Mouse (Mus musculus): ENCODE data around the gene Stat3. TPM values are rescaled to one million over a fixed set of nuclear protein-coding genes. Genes with fewer than 3 reads are reported as not detected.
A peak's percentile ranks its signal among the peaks of the same experiment; 100 is the strongest.

The Stat3 gene
- polyA plus RNA-seq, 1 experiment from 2014 or later = 40.5 TPM

DNA sequence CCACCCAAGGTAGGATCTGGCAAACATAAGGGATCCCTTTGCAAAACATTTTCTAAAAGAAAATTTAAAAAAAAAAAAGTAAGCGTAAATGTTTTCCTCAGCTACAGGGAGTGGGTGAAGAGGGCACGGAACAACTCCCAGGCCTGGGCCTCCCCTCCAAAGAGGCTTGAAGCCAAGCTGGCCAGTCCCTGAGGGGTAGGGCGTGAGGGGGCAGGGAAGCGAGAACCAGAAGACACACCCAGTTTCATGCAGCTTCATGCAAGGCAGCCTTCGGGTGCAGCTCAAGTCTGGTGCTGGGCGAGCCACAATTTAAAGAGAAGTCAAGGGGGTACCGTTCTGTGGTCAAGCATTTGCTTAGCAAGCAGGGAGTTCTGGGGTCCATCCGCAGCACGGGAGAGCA, 24.3 kb upstream of the Stat3 start:
- Histone ChIP-seq H3K36me3 (no peaks in the 10 kb centered on the region), H3K27me3 (peaks cover 70% of the 10 kb centered on the region), H3K27ac (no peak overlapping the region), H3K4me3 (replicated peaks) (no peak overlapping the region), H3K9ac (replicated peaks) (no peak overlapping the region; the same call in 1 of the 2 replicates), H3K4me2 (no peak overlapping the region), H3K4me1 (replicated peaks) (peaks cover 24% of the 10 kb centered on the region), H3K9me3 (no peaks in the 10 kb centered on the region)
- ATAC-seq (ENCODE audit: insufficient number of reproducible peaks, insufficient read depth, low FRiP score, low TSS enrichment, low read depth) = no peak
- WGBS = 84% methylated on average over 9 of the region's 9 CpGs

DNA sequence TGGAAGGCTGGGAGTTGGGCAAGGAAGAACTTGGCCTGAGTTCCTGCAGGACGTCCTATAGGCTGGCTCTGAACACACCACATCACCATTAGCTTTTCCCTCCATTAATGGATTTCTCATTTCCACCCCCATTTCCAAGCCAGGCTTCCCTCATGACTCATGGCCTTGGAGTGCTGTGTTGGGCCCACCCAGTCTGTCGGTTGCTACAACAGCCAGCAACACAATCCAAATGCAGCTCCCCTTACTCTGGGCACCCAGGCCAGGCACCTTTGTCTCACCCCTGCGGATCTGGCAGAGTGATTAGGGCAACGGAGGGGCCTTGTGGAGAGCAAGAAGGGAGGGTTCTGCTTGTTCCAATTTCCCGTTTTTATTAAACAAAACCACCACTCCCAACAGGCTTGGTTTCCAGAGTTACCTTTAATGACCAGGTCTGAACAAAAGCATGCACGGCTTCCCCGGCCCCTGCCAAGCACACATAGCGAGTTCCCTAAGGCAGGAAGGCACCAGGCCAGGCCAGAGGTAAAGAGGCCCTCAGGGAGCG, 23.1 kb upstream of the Stat3 start:
- H3K4me1 ChIP-seq (replicated peaks) = peaks cover 28% of the 10 kb centered on the region
- H3K27ac ChIP-seq = peak overlapping the region; percentile 59; the same call in 1 of the 2 replicates
- 52% methylated on average over 9 of the region's 9 CpGs for WGBS
- no peaks in the 10 kb centered on the region for H3K9me3 ChIP-seq
- peaks cover 70% of the 10 kb centered on the region for H3K27me3 ChIP-seq
- H3K9ac ChIP-seq (replicated peaks) = no peak overlapping the region
- no peak overlapping the region for H3K4me3 ChIP-seq (replicated peaks)
- no peak overlapping the region for H3K4me2 ChIP-seq
- no peak for ATAC-seq (ENCODE audit: insufficient number of reproducible peaks, insufficient read depth, low FRiP score, low TSS enrichment, low read depth)
- H3K36me3 ChIP-seq = no peaks in the 10 kb centered on the region

DNA sequence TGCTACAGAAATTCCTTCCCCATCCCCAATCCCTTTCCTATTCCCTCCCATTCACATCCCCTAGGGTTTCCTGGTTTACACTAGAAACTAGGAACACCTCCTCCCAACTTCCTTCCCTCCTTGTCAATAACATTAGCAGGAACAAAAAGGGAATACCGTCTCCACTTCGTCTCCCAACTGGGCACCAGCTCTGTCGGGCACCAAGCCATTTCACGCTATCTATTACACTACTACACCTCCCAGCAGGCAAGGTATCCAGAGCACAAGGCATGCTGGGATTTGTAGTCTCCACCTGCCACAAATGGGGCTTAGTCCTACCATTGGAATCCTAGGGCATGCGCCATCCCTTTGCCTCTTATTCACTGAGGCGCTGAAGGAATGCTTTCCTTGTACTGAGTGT, 21.2 kb upstream of the Stat3 start:
- WGBS = 18% methylated on average over 6 of the region's 6 CpGs
- H3K4me2 ChIP-seq = peak overlapping the region; percentile 26

DNA sequence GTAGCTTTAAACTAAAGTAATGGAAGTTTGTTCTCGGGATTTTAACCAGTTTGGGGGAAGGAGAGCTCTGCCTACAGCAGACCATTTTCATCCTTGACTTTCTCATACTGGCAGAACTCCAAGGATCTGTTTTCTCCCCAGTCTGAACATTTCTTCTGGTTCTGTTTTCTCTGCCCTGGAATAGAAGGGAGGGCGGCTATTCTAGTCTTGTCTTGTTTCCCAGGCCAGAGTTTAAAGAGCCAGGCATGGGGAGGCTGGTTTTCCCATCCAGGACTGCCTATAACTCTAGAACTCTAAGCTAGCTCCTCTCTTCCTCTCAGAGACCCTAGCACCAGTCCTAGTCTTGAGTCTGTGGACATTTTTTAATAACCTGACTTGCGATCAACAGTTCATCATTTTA, 20.5 kb upstream of the Stat3 start:
- H3K9ac ChIP-seq (replicated peaks) = no peak overlapping the region
- H3K9me3 ChIP-seq = no peaks in the 10 kb centered on the region
- H3K4me2 ChIP-seq = peak overlapping the region; percentile 58; the same call in 1 of the 2 replicates
- WGBS = 32% methylated on average over 3 of the region's 3 CpGs
- H3K4me3 ChIP-seq (replicated peaks) = no peak overlapping the region
- no peak overlapping the region for H3K27ac ChIP-seq
- peaks cover 28% of the 10 kb centered on the region for H3K4me1 ChIP-seq (replicated peaks)
- H3K36me3 ChIP-seq = no peaks in the 10 kb centered on the region
- H3K27me3 ChIP-seq = peaks cover 53% of the 10 kb centered on the region
- no peak for ATAC-seq (ENCODE audit: insufficient number of reproducible peaks, insufficient read depth, low FRiP score, low TSS enrichment, low read depth)

More for the DNA sequence above, 21.2 kb upstream of the Stat3 start:
- H3K4me1 ChIP-seq (replicated peaks) = peaks cover 28% of the 10 kb centered on the region
- peaks cover 60% of the 10 kb centered on the region for H3K27me3 ChIP-seq
- no peak overlapping the region for H3K4me3 ChIP-seq (replicated peaks)
- H3K9me3 ChIP-seq = no peaks in the 10 kb centered on the region
- H3K36me3 ChIP-seq = no peaks in the 10 kb centered on the region
- no peak for ATAC-seq (ENCODE audit: insufficient number of reproducible peaks, insufficient read depth, low FRiP score, low TSS enrichment, low read depth)
- no peak overlapping the region for H3K27ac ChIP-seq
- no peak overlapping the region for H3K9ac ChIP-seq (replicated peaks)

DNA sequence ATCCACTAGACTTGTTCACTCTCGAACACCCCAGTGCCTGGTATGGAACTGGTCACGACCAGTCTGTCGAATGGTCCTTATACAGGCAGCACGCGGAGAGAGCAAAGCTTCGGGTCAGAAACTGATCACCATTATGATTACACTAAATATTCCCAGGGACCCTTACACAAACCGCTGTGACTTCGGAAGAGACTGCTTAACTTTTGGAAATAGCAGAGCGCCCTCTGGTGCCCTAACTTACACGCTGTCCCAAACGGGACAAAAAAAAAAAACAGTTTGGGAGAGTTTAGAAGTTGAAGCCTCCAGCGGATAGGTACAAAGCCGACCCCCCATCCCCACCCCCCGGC, 20.1 kb upstream of the Stat3 start:
- 4% methylated on average over 14 of the region's 14 CpGs for WGBS

DNA sequence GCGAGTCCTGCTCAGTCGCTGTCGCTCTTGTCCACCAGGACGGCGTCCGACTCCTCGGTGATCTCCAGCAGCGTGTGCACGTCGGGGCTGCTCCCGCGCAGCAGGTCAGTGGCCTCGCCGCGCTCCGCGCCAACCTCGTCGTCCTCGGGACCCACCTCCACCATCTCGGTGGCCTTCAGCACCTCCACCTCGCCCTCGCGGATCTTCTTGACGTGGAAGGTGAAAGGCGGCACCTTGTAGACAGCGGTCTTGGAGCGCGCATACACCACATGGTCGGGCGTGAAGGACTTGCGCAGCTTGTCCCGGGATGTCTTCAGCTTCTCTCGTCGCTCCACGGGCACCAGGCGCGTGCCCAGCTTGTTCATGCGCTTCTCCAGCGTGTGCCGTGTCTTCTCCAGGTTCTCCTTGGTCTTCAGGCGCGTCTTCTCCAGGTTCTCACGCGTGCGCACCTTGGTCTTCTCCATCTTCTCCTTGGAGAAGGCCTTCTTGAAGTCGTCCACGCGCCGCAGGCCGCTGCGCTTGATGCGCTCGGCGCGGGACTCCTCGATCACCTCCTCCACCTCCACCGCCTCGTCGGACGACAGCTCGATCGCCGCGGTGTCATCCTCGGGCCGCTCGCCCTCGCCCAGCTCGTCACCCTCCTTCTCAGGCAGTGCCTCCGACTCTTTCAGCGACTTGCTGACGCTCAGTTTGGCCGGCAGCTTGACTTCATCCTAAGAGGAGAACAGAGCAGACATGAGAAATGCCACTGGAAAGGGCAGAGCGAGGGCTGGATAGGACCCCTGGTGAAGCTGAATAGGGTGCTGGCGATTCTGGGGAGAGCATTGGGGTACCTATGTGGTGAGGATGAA, 19.5 kb upstream of the Stat3 start:
- peaks cover 45% of the 10 kb centered on the region for H3K27me3 ChIP-seq
- 6% methylated on average over 76 of the region's 76 CpGs for WGBS
- H3K9me3 ChIP-seq = no peaks in the 10 kb centered on the region
- H3K4me1 ChIP-seq (replicated peaks) = peaks cover 28% of the 10 kb centered on the region
- peak overlapping the region; percentile 58 for H3K4me2 ChIP-seq
- H3K9ac ChIP-seq (replicated peaks) = 0 out of 2 replicates have a peak overlapping the region, but pooled peaks have one; percentile 42
- peak overlapping the region; percentile 35 for H3K4me3 ChIP-seq (replicated peaks)
- ATAC-seq (ENCODE audit: insufficient number of reproducible peaks, insufficient read depth, low FRiP score, low TSS enrichment, low read depth) = no peak
- H3K36me3 ChIP-seq = no peaks in the 10 kb centered on the region
- H3K27ac ChIP-seq = no peak overlapping the region

More for the DNA sequence above, 20.1 kb upstream of the Stat3 start:
- Histone ChIP-seq H3K27me3 (peaks cover 49% of the 10 kb centered on the region), H3K27ac (no peak overlapping the region), H3K4me2 (peak overlapping the region; percentile 58), H3K4me1 (replicated peaks) (peaks cover 28% of the 10 kb centered on the region), H3K9ac (replicated peaks) (no peak overlapping the region), H3K9me3 (no peaks in the 10 kb centered on the region), H3K36me3 (no peaks in the 10 kb centered on the region), H3K4me3 (replicated peaks) (peak overlapping the region; percentile 35)
- ATAC-seq (ENCODE audit: insufficient number of reproducible peaks, insufficient read depth, low FRiP score, low TSS enrichment, low read depth) = no peak

DNA sequence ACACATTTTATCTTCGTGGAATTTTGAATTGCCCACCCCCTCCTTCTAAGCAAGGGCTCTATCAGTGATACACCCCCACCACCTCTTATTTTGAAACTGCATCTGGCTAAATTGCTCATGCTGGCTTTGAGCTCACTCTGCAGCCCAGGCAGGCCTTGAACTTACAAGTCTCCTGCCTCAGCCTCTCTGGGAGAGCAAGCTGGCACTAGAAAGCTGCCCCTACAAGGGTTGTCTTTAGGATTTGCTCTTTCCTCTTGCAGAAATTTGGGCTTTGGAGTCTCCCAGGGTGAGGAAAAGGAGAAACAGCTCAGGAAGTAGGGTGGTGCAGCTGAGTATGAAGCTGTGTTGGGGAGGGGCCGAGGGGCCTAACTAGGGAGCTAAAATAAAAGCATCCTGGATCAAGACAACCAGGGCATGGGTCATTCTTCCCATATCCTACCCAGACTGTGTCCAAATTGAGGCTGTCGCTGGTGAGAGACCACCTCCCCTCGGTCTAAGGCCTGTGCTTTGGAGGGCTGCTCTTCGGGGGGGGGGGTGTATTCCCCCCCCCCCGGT, 18.7 kb upstream of the Stat3 start:
- no peak for ATAC-seq (ENCODE audit: insufficient number of reproducible peaks, insufficient read depth, low FRiP score, low TSS enrichment, low read depth)
- Histone ChIP-seq H3K4me3 (replicated peaks) (no peak overlapping the region), H3K36me3 (no peaks in the 10 kb centered on the region), H3K9ac (replicated peaks) (no peak overlapping the region), H3K4me2 (no peak overlapping the region), H3K27ac (no peak overlapping the region), H3K4me1 (replicated peaks) (peaks cover 28% of the 10 kb centered on the region), H3K9me3 (no peaks in the 10 kb centered on the region), H3K27me3 (peaks cover 43% of the 10 kb centered on the region)
- WGBS = 37% methylated on average over 6 of the region's 6 CpGs

DNA sequence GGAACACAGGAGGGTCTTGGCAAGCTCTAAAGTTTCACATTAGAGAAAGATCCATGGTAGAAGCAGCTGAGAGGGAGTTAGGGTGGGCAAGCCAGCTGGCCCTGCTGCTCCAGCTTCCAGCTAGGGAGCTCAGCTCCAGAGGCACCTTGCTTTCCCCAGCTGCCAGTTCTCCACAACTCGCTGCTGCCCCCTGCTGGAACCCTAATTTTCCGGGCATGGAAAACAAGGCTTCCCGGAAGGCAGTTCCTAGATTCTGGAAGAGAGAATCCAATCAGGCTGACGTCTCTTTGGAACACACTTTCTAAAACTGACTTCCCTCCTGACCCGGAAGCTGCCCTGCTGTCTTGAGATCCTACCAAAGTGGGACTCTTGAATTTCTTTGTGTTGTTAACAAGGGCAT, 17.9 kb upstream of the Stat3 start:
- no peak overlapping the region for H3K4me2 ChIP-seq

DNA sequence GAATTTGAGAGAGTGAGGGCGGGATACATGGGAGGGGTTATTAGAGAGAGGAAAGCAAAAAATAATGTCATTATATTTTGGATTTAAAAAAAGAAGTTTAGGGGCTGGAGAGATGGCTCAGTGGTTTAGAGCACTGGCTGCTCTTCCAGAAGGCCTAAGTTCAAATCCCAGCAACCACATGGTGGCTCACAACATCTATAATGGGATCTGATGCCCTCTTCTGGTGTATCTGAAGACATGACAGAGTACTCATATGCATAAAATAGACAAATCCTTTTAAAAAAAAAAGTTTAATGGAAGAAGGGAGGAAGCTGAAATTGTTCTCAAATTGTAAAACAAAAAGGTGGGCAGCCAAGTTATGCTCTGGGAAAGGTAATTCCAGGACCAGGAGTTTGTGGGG, 10.2 kb upstream of the Stat3 start:
- no peak for ATAC-seq (ENCODE audit: insufficient number of reproducible peaks, insufficient read depth, low FRiP score, low TSS enrichment, low read depth)
- Histone ChIP-seq H3K4me1 (replicated peaks) (no peaks in the 10 kb centered on the region), H3K4me2 (no peak overlapping the region), H3K9me3 (peaks cover 7% of the 10 kb centered on the region; the same call in 1 of the 2 replicates), H3K4me3 (replicated peaks) (no peak overlapping the region), H3K9ac (replicated peaks) (no peak overlapping the region), H3K27ac (no peak overlapping the region), H3K36me3 (no peaks in the 10 kb centered on the region), H3K27me3 (0 out of 2 replicates have a peak, but pooled peaks cover 2% of the 10 kb centered on the region)
- WGBS = 90% methylated on average over 1 of the region's 1 CpGs

More for the DNA sequence above, 17.9 kb upstream of the Stat3 start:
- Histone ChIP-seq H3K9me3 (no peaks in the 10 kb centered on the region), H3K27me3 (peaks cover 43% of the 10 kb centered on the region), H3K4me3 (replicated peaks) (no peak overlapping the region), H3K36me3 (no peaks in the 10 kb centered on the region), H3K4me1 (replicated peaks) (peaks cover 22% of the 10 kb centered on the region), H3K27ac (no peak overlapping the region), H3K9ac (replicated peaks) (no peak overlapping the region)
- WGBS = 3% methylated on average over 5 of the region's 5 CpGs
- ATAC-seq (ENCODE audit: insufficient number of reproducible peaks, insufficient read depth, low FRiP score, low TSS enrichment, low read depth) = no peak

DNA sequence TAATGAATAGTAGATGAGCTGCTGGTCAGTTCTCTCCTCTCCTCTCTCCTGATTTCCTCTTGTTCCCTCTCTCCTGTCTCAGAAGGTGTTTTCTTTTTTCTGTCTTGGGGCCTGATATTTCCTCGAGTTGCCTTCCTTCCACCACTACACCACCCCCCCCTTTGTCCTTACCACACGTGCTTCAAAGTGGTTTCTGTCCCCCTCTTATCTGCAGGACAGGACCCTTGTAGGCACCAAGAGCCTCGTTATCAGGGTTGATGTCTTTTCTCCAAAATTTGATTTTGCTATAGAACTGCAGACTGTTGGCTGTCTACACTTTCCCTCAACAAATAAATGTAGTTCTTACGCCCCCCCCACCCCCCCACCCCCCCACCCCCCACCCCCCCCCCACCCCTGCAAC, 9.0 kb upstream of the Stat3 start:
- no peak overlapping the region for H3K4me3 ChIP-seq (replicated peaks)
- no peak overlapping the region for H3K27ac ChIP-seq
- no peak for ATAC-seq (ENCODE audit: insufficient number of reproducible peaks, insufficient read depth, low FRiP score, low TSS enrichment, low read depth)
- no peaks in the 10 kb centered on the region for H3K4me1 ChIP-seq (replicated peaks)
- H3K9me3 ChIP-seq = peaks cover 7% of the 10 kb centered on the region; the same call in 1 of the 2 replicates
- no peaks in the 10 kb centered on the region for H3K36me3 ChIP-seq
- WGBS = 59% methylated on average over 3 of the region's 4 CpGs
- H3K9ac ChIP-seq (replicated peaks) = no peak overlapping the region
- H3K27me3 ChIP-seq = no peaks in the 10 kb centered on the region
- H3K4me2 ChIP-seq = no peak overlapping the region

DNA sequence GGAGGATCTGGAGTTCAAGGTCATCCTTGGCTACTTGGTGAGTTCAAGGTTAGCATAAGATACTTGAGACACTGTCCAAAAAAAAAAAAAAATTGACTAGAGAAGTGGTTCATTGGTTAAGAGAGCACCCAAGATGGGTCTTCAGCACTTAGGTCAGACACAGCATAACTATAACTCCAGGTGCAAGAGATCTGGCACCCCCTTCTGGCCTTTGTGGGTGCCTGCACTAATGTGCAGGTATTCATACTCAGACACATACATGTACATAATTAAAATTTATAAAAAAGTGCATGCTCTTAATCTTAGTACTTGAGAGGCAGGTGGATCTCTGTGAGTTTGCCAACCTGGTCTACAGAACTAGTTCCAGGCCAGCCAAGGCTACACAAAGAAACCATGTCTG, 8.2 kb upstream of the Stat3 start:
- H3K27ac ChIP-seq = no peak overlapping the region
- no peaks in the 10 kb centered on the region for H3K27me3 ChIP-seq

More for the DNA sequence above, 8.2 kb upstream of the Stat3 start:
- H3K4me1 ChIP-seq (replicated peaks) = no peaks in the 10 kb centered on the region
- H3K36me3 ChIP-seq = no peaks in the 10 kb centered on the region
- H3K9ac ChIP-seq (replicated peaks) = no peak overlapping the region
- no peak overlapping the region for H3K4me3 ChIP-seq (replicated peaks)
- H3K4me2 ChIP-seq = no peak overlapping the region
- no peak for ATAC-seq (ENCODE audit: insufficient number of reproducible peaks, insufficient read depth, low FRiP score, low TSS enrichment, low read depth)
- H3K9me3 ChIP-seq = peaks cover 7% of the 10 kb centered on the region; the same call in 1 of the 2 replicates
